Mouse (Mus musculus): ENCODE measurements at regions not wholly inside any gene's neighbourhood (a gene's known extent, or its start where the extent isn't known, plus 50 kb on each side); places are given as distances from the start of the nearest gene placed in this dataset.

GRCm38 (mm10) chr6:67151515-67151914, 86.5 kb upstream of the Serbp1 start:
- no peak for DNase-seq (ENCODE audit: low read depth, low spot score)

GRCm38 (mm10) chr6:67149425-67149824, 88.6 kb upstream of the Serbp1 start:
- no peak for DNase-seq (ENCODE audit: low read depth, low spot score)

- DNase-seq (ENCODE audit: low read depth, low spot score), result no peak
These were observed 91.3 kb upstream of the Serbp1 start for GRCm38 (mm10) chr6:67146708-67147107.

DNA sequence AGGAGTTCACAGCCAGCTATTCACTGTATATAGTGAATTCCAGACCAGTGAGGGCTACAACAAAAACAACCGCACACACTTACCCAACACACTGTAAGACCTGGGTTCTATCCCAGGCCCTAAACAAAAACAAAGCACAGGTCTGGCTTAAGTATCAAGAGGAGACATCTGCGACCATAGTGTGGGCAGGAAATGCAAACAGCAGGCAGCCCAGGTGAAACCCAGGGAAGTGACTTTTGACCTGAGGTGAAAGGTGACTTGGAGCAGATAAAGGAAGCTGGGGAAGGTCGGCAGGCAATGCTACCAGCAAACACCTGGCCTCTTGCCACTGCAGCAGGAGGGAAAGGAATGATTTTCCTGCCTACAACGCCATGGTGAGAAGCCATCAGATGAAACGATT, 92.0 kb upstream of the Serbp1 start:
- DNase-seq (ENCODE audit: low read depth, low spot score), result no peak

DNA sequence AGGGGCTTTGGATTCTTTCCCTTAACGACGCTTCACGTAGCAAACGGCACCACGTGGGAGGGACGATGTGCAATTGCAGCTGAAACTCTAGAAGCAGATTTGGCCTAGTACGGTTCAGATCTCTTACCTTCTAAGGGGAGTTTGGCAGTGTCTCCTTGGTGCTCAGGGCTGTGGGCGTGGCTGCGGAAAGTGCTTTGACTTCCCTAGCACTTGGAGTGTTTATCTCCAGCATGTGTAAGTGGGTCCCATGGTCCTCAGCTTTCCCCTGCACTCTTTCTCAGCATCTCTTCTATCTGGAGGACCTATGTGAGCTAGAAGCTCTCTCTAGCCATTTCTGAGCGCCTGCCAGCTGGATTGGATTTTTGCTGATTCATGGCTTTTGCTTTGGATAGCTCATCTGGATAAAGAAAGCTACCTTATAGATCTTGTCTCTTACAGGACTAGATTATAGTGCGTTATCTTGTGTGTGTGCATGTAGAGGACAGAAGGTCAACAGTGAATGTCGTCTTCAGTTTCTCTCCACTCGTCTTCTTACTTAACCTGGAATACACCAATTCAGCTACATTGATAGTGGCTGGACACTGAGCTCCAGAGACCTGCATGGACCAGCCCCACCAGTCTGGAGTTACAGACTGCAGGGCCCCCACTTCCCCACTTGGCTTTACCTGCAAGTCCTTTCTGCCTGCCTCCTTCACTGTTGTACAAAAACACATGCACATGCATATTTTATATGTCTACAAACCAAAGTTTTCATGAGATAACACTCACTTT, 92.8 kb upstream of the Serbp1 start:
- no peak for DNase-seq (ENCODE audit: low read depth, low spot score)

DNA sequence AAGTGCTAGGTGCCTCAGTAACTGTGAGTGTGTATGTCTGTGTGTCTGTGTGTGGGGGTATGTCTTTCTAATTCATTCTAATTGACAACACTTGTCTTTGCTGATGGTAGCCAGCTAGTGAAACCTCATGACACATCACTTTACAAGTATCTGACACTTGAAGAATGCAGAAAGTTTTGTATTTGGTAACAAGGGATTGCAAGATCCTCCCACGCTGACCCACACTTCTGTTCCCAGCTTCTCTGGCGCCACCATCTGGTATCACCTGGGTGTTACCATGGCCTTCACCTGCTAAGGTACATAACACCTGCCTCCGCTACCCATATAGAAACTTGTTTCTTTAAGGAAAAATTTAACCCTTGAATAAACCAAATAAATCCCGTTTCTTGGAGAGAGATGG, 95.8 kb upstream of the Serbp1 start:
- no peak for DNase-seq (ENCODE audit: low read depth, low spot score)

DNA sequence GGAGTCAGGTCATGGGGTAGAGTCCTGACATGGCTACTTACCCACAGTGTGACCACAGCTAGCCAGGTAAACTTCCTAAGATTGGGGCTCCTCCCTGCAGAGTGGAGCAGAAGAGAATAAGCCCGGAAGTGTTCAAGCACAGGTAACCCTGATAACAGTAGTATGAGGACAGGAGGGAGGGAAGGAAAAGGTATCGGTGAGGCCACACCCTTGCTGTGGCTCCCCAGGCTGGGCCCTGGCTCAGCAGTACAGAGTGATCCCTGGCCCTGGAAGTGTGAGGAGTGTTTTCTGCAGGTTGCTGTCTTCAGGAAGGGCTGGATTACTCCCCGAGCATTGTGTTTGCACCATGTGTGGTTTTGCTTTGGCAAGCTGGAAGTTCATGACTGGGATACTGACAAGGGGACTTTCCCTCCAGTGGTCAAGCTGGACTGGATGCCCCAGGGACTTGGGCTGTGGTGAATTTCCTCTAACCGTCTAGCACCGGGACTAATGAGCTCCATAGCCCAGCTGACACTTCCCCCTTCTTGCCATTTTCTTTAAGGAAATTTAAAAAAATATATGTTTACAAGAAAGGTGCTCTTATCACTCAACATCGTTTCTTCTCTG, 97.2 kb upstream of the Serbp1 start:
- no peak for DNase-seq (ENCODE audit: low read depth, low spot score)

GRCm38 (mm10) chr6:67139012-67139375, 99.0 kb upstream of the Serbp1 start:
- no peak for DNase-seq (ENCODE audit: low read depth, low spot score)

GRCm38 (mm10) chr6:67138302-67139011, 99.5 kb upstream of the Serbp1 start:
- no peak for DNase-seq (ENCODE audit: low read depth, low spot score)

DNA sequence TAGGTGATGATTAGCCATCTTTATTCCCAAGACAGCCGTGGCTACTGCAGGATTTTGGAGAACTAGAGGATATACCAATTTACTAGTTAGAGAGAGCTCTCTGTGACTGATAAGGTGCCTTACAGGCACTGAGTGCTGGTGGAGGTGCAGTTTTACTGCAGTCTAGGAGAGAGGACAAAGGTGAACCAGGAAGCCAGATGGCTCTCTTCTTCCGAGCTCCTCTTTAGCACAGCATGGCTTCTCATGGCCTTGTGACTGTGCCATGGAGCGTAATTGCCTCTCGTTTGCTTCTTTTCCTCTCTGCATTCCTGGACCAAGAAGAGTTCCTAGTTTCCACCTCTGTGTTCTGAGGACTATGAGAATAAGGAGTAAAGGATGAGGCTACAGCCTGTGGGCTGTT, 100.2 kb upstream of the Gadd45a start:
- no peak for DNase-seq (ENCODE audit: low read depth, low spot score)

GRCm38 (mm10) chr6:67134915-67135314, 97.7 kb upstream of the Gadd45a start:
- no peak for DNase-seq (ENCODE audit: low read depth, low spot score)

DNA sequence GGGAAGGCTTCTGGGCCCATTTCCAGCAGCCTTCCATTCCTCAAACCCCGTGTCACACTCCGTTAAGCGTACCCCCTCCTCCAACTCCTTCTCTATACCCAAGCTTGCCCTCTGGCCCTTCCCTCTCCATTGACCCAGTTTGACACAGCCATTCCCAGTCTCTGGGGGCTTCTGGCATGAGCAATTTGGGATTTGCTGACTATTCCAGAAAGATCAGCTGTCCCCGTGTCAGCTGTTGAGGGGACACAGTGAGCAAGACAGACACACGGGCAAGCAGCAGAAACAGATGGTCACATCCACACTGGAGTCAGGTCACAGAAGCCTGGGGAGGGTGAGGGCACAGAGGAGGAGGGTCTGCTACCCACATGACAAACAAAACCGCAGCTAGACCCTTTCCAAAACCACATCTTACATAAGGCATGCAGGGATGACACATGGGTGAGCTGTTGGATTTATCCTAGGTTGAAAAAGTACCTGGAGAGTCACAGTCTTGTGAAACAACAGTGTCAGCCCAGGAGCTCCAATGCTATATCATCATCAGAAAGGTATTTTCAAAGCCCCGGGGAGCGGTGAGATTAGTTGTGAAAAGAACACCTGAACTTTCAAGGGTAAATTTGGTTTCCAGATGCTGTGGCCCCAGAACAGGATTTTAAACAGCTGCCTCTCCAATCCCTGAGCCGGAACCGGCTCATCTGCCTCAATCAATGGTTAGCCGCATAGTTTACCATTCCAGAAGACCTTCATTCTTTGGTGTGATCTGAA, 93.5 kb upstream of the Gadd45a start:
- no peak for DNase-seq (ENCODE audit: low read depth, low spot score)

DNA sequence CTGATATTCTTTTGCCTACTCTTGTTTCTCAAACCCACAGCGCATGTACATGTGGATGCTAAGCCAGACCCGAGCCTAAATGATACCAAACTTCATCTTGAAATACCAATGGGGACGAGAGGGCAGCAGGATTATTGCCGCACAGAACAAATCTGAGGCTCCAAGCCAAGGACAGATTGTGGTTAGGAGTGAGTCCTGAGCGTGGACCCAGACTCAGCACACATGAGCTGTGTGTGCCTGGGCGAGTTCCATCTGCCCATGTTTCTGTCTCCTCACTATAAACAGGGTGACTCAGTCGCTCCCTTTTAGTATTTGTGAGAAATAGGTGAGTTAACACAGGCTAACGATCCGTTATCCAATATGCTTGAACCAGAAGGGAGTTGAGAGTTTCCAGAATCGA, 92.4 kb upstream of the Gadd45a start:
- DNase-seq (ENCODE audit: low read depth, low spot score), result no peak

DNA sequence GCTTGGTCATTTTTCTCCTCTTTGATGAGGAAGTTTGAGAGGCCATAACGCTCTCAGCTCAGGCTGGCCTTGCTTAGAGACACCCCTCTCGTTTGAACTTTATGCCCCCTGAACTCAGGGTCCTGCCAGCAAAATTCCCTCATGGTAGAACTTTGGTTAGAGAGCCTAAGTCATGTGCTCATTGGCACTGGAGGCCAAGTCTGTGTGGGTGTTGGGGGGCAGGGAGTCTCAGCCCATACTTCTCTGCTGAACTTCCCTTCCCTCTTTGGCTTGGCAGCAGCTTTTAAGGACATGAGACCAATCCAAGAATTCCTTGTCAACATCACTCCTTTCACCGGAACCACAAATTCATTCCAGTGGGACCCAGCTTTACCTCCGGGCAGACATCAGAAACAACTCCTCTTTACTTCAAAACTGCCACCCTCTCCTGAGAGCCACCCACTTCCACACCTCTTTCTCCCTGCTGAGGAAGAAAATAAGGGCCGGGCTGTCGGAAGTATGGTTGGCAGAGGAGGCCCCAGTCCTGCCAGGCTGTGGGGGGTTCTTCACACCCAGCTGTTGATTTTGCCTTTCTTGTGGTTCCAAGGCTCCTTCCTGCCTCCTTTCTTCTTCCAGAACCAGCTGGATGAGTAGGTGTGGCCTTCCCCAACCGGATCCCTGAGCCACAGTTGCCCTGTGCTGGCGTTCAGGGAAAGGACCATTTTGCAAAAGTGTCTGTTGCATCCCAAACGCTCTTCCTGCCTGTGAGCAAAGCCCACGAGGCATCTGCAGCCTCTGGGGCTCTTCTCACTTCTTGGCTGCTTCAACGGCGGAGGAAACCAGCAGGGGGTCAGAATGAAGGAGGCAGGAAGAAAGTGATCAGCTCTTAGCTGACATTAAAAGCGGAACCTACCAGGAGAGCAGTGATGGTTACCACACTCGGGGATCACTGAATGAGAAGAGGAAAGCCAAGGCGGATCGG, 91.5 kb upstream of the Gadd45a start:
- no peak for DNase-seq (ENCODE audit: low read depth, low spot score)

DNA sequence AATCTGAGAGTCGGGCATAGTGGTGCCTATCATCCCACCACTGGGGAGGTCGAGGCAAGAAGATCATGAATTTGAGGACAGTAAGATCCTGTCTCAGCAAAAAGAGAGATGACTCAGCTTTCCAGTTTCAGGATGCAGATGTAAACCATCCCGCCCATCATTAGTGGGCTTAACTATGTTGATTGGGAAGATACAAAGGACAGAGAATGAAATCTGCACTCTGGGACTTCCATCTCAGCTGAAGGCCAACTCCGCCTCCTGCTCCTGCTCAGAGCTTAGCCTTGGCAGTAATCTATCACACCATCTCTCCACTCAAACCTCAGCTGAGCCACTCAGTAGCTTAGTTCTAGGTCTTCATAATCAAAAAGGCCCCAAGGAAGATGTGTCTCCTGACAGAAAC, 90.5 kb upstream of the Gadd45a start:
- no peak for DNase-seq (ENCODE audit: low read depth, low spot score)

DNA sequence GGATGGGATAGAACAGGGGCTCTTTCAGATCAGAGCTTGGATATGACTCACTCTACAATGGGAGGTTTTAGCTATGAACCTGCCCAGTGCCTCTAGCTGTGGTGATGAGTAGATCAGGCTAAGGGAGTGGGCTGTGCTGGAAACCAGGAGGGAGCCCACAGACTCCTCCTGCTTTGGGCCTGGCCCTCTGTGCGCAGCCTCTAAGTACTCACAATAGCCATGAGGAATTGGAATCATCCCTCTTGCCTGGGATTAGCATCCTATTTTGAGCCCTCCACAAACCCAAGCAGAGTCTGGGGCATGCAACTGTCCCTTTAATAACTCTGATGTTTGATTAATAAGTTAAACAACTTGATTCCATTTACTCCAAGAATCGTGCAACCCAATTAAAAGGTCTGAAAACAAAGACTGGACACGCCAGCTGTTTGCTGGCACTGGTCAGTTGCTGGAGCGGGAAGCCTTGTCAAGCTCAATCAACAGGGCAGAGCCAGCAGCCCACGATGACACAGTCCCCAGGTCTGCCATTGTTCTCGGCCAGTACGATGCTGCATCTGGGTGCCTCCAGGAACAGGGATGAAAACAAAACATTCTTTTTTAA, 88.6 kb upstream of the Gadd45a start:
- DNase-seq (ENCODE audit: low read depth, low spot score), result no peak

- no peak for DNase-seq (ENCODE audit: low read depth, low spot score)
These were observed 86.8 kb upstream of the Gadd45a start for GRCm38 (mm10) chr6:67124089-67124488.

DNA sequence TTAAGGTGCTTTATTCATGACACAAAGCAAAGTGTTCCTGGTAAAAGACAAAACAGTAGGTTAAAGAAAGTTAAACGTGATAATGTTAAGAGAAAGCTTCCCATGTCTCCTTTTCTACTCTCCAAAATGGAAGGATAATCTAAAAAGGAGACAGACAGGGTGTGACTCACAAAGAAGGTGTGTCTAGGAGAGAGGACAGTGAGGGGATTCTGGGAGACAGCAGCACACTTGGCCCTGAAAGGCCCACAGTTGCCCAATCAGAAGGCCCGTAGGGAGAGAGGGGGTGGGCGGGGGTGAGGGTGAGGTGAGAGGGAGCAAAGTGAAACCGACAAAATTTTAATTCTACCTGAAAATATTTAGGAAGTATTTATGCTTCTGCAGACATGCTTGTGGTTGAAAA, 85.8 kb upstream of the Gadd45a start:
- no peak for DNase-seq (ENCODE audit: low read depth, low spot score)

DNA sequence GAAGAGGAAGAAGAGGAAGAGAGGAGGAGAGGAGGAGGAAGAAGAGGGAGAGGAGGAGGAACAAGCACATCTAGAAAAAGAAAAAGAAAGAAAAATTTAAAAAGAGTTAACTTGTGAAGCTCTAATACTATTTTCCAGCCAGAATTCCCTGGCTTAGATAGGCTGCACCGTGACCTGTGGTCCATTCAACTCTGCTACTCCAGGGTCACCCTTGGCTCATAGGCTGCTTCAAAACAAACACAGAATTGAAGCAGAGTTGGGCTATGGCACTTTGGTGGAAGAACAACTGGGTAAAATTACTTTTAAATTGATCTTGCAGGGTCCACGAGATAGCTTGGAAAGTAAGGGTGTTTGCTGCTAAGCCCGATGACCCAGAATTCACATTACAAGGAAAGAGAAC, 79.0 kb upstream of the Gadd45a start:
- DNase-seq (ENCODE audit: low read depth, low spot score), result no peak

DNA sequence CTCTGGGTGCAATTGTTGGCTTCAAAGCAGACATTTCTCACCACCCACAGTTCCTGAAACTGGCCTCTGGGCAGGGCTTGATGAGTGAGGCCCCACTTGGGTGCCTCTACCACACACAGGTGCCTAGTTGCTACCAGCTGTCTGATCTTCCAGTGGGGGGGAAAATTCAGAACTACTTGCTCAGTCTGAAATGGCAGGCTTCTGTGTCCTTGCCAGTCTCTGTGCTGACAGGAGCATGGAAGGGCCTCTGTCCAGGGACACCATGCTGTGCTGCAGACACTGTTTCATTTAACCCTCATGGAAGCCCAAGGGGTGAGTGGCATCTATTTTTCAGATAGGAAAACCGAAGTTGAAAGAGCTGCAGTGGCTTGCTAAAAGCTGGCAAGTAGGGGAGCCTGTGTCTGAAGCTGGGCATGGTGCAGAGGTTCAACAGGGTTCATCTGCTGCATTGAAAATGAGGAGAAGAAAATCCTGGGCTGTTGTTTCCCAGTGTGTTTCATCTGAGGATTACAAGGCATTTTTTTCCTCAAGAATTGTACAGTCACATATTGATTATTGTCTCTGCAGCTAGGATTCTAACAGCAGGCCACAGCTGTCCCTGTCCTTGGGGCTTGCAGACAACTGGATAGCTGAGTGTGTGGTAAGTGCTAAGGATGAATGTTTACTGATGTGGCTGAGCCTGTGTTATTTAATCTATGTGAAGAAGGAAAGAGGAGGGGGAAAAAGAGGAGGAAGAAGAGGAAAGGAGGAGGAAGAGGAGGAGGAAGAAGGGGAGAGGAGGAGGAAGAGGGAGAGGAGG, 78.4 kb upstream of the Gadd45a start:
- no peak for DNase-seq (ENCODE audit: low read depth, low spot score)

Data from WW6 (cell line).